Mouse (Mus musculus) adrenal gland, postnatal 0 days (tissue): ENCODE data around the gene Olfr1278. TPM values are rescaled to one million over a fixed set of nuclear protein-coding genes. Genes with fewer than 3 reads are reported as not detected.

Source experiments
- polyA plus RNA-seq: library from polyadenylated mRNA; unstranded; fragments of >200 nt; fragmentation: Nextera tagmentation; extraction: Ambion mirVana; gene quantifications from 2 replicates; pipeline ENCODE4 v1.2.1, GENCODE M21; 2015

Gene Olfr1278
- not detected in 2 replicates for polyA plus RNA-seq

GRCm38 (mm10) chr2:111289836-111290235, at the start of gene Olfr1278:
Olfr1278 (plus strand) TSS chr2:111290136.

GRCm38 (mm10) chr2:111254216-111254615, 35.7 kb upstream of the Olfr1278 start, which contains the start of gene Olfr1276:
Olfr1276 (plus strand) TSS chr2:111254516.

GRCm38 (mm10) chr2:111274006-111274405, 15.9 kb upstream of the Olfr1278 start, which contains the start of gene Olfr1277:
Olfr1277 (minus strand) TSS chr2:111274106.

GRCm38 (mm10) chr2:111300374-111300773, 10.4 kb downstream of the Olfr1278 start, which contains the start of gene Olfr1279:
Olfr1279 (plus strand) TSS chr2:111300635.

GRCm38 (mm10) chr2:111313717-111314116, 23.8 kb downstream of the Olfr1278 start, which contains the start of gene Olfr1280:
Olfr1280 (plus strand) TSS chr2:111314017.

GRCm38 (mm10) chr2:111326220-111326619, 36.3 kb downstream of the Olfr1278 start, which contains the start of gene Olfr1281:
Olfr1281 (plus strand) TSS chr2:111326520.

GRCm38 (mm10) chr2:111335976-111336375, 46.0 kb downstream of the Olfr1278 start, which contains the start of gene Olfr1282:
Olfr1282 (minus strand) TSS chr2:111336076.

Other genes with a start within 250 kb of the Olfr1278 start
- not detected in 2 replicates for gene Gm13941, start 184.2 kb upstream of the Olfr1278 start, polyA plus RNA-seq
- not detected in 2 replicates for gene Gm15130, start 137.2 kb upstream of the Olfr1278 start, polyA plus RNA-seq
- not detected in 2 replicates for gene 4930430A15Rik, start 60.5 kb upstream of the Olfr1278 start, polyA plus RNA-seq
- gene Olfr1275, start 54.9 kb upstream of the Olfr1278 start, polyA plus RNA-seq, result not detected in 2 replicates
- gene Olfr1276, start 35.6 kb upstream of the Olfr1278 start, polyA plus RNA-seq, result not detected in 2 replicates
- gene Olfr1277, start 16.0 kb upstream of the Olfr1278 start, polyA plus RNA-seq, result not detected in 2 replicates
- not detected in 2 replicates for gene Olfr1279, start 10.5 kb downstream of the Olfr1278 start, polyA plus RNA-seq
- not detected in 2 replicates for gene Olfr1280, start 23.9 kb downstream of the Olfr1278 start, polyA plus RNA-seq
- not detected in 2 replicates for gene Olfr1281, start 36.4 kb downstream of the Olfr1278 start, polyA plus RNA-seq
- not detected in 2 replicates for gene Olfr1282, start 45.9 kb downstream of the Olfr1278 start, polyA plus RNA-seq
- not detected in 2 replicates for gene Olfr1283, start 76.7 kb downstream of the Olfr1278 start, polyA plus RNA-seq
- not detected in 2 replicates for gene Olfr1284, start 85.4 kb downstream of the Olfr1278 start, polyA plus RNA-seq
- gene Olfr1286, start 133.0 kb downstream of the Olfr1278 start, polyA plus RNA-seq, result not detected in 2 replicates
- not detected in 2 replicates for gene Olfr1287, start 159.0 kb downstream of the Olfr1278 start, polyA plus RNA-seq
- gene Olfr1288, start 184.0 kb downstream of the Olfr1278 start, polyA plus RNA-seq, result not detected in 2 replicates
- not detected in 2 replicates for gene Olfr1289, start 190.7 kb downstream of the Olfr1278 start, polyA plus RNA-seq
- not detected in 2 replicates for gene Olfr1290, start 203.7 kb downstream of the Olfr1278 start, polyA plus RNA-seq
- not detected in 2 replicates for gene Olfr1291-ps1, start 207.0 kb downstream of the Olfr1278 start, polyA plus RNA-seq
- gene Olfr1293-ps, start 235.1 kb downstream of the Olfr1278 start, polyA plus RNA-seq, result not detected in 2 replicates